Mouse (Mus musculus): ENCODE results near the gene Mycbp.

The Mycbp gene

DNA sequence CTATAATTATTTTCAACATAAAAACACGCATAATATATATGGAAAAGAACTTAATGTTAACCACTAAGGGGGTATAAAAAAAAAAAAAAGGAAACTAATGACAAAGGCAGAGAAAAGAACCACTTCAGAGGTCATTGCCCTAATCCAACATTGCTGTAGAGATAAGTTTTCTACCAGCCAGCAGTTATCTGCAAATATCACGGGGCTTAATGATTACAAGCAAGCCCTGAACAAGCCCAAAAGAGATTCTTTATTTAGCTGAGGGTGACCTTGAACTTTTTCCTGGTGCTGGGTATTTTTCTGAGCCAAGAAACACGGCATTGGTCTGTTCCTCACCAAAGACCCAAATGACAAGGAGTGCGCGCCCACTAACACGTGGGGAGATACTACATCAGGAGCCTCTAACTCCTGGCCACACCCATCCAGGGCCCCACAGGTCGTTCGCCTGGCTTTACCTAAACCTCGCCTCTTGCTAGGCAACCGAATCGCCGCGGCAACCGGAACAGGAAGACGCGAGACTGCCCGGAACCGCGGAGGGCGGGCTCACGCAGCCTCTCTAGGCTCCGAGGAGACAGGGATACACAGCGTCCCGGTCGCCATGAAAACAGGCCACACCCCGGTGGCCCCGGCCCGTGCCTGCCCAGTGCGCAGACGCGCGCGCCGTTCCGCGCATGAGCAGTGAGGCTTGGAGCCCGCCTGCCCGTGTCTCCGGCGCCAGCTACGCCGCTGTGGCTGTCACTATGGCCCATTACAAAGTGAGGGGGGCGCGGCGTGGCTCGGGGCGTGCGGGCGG lies at the start of gene Mycbp:
Mycbp (plus strand) TSS at position 500 of the 793 bp plus-strand sequence.
- DNase-seq (ENCODE audit: low spot score in 2 of 2): peak; percentile 99

DNA sequence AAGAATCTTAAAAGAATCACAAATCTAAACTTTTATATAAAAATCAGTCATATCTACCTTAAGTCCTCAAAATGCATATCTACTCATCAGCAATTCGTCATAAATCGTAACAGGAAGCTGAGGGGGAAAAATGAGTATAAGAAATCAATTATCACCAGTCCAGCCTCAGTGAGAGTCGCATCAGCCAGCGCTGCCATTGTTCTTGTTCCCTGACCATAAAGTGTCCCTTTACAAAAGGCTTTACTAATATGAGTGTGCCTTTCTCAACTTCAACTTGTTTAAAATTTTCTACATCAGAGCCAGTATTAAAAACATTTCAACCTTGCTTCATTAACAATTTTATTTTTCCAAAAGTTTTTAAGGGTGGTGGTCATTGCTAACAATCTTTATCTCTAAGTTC lies 47.7 kb upstream of the Mycbp start:
- DNase-seq (ENCODE audit: low spot score in 2 of 2): no peak

DNA sequence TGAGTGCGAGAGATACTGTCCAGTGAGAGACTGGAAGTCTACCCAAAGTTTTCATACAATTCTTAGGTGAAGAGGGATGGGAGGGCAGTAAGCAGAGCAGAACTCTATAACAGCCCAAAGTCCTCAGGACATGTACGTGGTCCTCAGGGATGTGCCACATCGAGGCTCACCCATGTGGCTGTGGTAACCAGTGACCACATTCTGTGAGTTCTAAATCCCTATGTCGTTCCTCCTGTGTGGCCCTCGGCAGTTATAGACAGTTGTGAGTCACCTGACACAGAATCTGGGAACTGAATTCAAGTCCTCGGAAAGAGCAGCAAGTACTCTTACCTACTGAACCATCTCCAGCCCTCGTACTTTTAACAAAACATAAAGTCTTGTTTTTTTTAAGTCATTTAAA lies 46.5 kb upstream of the Mycbp start:
- DNase-seq (ENCODE audit: low spot score in 2 of 2): no peak

DNA sequence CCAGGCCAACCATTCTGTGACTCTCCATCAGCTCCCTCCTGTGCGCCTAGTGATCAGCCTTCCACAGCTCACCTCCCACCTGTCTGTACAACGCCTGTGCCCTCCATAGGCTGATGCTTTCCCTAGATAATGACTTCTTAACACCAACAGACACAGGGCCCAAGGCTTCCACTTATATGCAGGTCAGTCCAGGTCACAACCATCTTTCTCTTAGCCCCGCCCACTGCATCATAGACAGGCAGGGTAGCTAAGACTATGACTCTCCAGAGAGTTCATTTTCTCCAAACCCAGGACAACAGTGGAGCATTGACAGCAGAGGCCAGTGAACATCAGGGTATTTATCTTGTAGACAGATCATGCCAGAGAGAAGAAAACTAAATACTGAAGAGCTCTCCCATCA lies 45.3 kb upstream of the Mycbp start, which contains the start of gene 4933427I04Rik:
4933427I04Rik (plus strand) TSS at position 301 of the 400 bp plus-strand sequence.
- DNase-seq (ENCODE audit: low spot score in 2 of 2): no peak

DNA sequence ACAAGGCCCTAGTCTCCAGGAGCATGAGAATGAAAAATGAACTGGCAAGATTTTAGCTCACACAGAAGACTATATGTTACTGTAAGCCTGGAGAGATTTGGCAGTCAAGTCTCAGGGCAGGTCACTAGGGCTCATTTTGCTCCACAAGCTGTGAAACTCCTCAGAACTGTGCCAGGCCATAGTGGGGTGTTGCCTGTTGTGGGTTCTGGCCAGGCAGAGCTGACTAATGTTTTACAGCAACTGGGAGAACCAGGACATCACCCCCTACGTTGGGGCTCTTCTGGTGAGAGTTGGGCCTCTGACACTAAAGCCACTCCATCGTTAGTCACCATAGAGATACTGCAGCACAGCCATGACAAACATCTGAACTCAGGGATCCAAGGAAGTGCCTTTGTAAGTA lies 44.8 kb upstream of the Mycbp start:
- DNase-seq (ENCODE audit: low spot score in 2 of 2): no peak

DNA sequence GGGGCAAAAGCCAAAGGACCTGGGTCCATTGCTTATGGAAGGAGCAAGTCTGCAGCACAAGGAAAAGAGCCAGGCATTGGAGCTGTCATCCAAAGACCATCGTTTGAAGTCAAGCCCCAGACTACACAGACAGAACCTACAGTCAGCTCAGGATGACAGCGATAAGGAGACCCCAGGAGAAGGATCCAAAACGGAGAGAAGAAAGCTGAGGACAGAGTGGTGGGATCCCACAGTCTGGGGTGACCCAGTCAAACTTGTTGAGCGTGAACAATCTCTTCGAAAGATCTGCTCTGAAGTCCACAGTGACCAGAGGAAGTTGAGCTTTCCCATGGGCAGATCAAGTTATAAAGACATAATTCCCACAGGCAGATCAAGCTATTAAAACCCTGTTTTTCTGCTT lies 44.0 kb upstream of the Mycbp start:
- no peak for DNase-seq (ENCODE audit: low spot score in 2 of 2)

DNA sequence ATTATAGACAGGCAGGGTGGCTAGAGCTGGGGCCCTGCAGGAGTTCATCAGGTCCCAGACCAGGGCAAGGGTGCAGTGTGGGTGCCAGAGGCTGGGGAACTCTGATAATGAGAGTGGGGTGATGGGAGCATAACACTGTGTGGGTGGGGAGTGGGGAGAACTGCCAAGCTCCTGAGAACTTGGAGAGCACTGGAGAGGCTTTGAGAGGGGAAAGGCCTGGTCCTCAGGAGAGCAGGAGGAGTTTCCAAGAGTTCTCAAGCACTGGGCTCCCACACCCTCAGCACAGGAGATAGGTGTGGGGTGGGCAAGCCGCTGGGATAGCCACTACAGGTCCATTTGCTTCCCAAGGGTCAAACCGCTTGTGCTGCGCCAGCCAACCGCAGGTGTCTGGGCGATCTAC lies 10.9 kb upstream of the Mycbp start:
- no peak for DNase-seq (ENCODE audit: low spot score in 2 of 2)

DNA sequence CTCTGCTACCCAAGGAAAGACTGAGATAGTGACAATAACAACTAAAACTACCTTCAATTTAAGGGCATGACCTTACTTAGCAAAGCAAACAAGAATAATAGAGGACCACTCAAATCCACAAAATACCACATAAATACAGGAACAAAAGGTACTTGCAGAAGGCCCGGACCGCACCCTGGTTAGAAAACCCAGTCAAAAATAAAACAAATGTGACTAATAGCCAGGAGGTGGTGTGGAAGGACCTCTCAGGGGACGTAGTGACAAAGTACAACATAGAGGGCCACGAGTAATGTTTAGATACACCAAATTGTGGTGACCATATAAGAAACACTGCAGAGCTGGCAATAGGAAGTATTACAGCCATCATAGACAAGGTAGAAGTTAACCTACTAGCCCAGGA lies 10.3 kb upstream of the Mycbp start:
- no peak for DNase-seq (ENCODE audit: low spot score in 2 of 2)

DNA sequence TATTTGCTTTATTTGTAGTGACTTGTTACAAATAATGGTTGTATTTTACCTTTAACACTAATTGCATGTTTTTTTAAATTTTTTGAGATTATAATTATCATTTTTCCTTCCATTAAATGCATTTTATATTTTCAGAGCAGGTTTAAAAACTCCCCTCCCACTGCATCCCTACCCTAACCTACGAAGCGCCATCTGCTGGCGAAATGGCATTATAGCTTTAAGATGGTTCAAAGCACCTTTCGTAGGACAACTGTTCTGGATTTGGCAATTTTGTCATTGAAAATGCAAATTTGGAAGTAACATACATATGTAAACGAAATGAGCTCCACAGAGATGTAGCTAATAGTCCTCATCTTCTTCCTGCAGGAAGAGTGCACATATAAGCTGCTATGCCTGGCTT lies 5.9 kb upstream of the Mycbp start:
- DNase-seq (ENCODE audit: low spot score in 2 of 2): peak; percentile 28 to 41

DNA sequence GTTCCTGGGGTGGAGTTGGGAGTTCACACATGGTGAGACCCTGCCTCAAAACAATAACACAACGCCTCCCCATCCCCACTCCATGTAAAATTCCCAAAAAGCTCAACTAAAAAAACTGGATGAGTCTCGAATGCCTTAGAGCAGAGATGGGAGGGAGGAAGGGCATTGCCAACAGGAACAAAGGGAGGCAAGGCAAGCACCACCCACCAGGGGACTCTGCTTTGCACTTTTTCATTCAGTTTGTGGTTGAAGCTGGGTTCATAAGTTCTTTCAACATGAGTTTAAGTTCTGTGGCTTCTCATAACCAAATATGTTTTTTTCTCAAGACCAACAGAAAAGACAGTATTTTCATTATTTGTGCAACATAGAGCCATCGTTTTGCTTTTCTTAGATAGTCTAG lies 1.2 kb upstream of the Mycbp start:
- no peak for DNase-seq (ENCODE audit: low spot score in 2 of 2)

DNA sequence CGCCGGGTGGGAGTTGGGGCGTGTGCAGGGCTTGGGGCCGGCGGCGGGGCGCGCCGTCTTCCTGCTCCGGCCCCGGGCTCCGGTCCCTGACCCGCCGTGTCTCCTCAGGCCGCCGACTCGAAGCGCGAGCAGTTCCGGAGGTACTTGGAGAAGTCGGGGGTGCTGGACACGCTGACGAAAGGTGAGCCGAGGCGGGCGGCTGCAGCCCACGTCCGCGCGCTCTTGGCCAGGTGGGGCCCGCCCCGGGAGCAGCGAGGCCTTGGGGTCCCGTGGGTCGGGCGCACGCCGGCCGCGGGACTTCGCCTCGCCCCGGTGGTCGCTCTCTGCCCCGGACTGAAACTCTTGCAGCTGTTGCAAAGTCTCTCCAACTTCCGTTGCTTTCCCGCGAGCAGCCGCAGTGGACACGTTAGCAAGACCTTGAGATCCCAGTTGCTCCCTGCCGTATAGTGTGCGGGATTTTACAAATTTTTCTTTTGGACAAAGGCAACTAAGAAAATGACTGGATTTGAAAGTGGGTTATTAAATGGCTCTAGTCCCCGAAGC lies 565 bp downstream of the Mycbp start:
- no peak for DNase-seq (ENCODE audit: low spot score in 2 of 2)

DNA sequence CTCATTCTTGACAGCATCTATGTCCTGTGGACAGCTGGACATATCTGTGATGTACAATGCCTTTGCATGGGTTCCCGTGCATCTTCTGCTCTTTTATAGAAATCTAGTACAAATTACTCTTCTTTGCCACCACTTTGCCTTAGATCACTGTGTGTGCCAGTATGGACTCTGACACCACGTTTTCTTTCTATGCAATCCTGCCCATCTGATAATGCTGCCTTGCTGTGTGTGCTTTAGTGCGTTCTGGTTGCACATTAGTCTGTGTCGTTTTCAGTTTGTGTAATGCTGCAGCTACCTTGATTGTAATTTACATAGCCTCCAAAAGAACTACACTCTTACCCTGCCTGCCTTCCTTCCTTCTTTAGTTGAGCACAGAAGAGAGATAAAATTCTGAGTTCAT lies 6.9 kb downstream of the Mycbp start:
- DNase-seq (ENCODE audit: low spot score in 2 of 2): no peak

DNA sequence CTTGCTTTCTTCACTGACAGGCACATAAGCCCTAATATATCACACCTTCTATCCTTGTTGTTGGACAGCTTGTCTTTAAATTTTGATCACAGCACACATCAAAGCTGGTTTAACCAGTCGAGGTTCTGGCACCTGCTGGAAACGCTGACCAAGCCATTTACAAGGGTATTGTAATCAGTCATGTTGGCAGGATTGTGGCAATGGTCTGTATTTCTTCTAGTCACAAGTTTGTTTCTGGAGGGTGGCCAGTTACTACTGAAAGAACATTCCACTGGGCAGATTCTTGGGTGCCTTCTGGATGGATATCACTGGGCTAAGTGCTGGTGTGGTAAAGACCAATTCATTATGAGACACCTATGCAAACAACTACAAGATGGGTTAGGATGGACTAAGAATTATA lies 7.8 kb downstream of the Mycbp start:
- DNase-seq (ENCODE audit: low spot score in 2 of 2): no peak

DNA sequence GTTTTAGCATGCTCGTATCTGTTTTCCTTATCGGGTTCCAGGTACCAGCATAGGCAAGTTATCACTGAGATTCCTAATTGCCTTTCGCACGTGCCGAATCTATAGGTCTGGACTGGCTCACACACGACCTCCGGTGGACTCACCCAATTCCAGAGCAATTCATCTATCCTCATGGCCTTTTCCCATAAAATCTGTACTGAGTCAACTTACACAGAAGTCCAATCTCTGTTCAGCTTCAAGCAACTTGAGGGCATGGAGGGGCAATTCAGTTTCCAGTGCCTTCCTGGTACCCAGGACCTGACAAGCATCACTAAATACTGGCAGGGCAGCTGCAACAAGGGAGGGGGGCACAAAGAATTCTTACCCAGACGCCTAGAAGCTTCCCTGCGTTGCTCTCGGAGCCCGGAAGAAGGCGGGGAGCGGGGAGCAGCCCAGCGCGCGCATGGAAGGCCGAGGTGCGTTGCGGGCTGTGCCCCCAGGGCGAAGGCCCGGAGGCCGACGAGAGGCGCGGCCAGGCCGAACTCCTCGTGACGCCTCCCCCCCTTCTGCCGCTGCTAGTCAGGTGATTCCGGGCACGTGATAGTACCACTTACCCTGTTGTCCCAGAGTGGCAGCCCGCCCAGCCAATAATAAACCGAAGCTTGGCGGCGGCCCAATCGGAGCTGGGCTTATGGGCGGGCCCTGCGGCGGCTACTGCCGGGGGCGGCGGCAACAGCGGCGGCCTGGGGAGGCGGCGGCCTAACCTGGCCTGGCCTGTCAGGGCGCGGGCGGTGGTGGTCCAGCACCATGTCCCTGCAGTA lies 12.3 kb downstream of the Mycbp start, which contains the start of gene Rragc:
Rragc (plus strand) TSS at position 699 of the 800 bp plus-strand sequence.
- peak; percentile 100 for DNase-seq (ENCODE audit: low spot score in 2 of 2)

DNA sequence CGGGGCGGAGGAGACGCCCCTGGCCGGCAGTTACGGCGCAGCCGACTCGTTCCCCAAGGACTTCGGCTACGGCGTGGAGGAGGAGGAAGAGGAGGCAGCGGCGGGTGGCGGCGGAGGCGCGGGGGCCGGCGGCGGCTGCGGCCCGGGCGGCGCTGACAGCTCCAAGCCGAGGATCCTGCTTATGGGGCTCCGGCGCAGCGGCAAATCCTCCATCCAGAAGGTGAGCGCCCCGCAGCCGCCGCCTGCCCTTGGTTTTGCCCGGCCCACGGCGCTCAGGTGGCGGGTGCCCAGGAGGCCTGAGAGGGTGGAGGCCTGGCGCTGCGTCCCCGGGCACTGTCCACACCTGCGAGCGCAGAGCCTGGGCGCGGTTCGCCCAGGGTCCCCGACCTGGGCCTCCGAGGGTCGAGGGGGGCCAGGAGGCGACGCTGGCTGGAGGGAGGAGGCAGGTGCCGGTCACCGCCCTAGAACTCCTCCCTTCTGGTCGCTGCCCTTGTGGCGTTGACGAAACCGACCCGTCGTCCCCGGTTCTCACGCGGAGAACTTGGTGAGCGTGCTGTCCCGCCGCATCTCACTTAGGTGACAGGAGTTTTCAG lies 13.0 kb downstream of the Mycbp start, which contains the start of gene 4930535I16Rik:
4930535I16Rik (minus strand) TSS at position 475 of the 593 bp plus-strand sequence.
- DNase-seq (ENCODE audit: low spot score in 2 of 2): no peak

DNA sequence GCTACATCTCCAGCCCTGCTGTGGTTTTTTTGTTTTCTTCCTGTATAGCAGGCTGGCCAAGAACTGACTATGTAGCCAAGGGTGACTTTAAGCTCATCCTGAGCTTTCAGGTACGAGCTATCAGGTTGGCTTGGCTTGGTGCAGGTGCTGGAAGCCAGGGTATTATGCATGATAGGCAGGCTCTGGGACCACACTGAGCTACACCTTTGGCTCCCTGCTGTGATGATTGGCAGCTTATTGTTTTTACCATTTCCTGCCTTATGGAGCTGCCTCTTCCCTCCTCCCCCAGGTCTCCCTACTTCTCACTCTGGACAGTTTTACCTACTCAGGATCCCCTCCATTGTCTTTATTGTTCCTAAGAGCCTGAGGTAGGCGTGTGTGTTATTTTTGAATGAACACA lies 14.2 kb downstream of the Mycbp start:
- no peak for DNase-seq (ENCODE audit: low spot score in 2 of 2)

DNA sequence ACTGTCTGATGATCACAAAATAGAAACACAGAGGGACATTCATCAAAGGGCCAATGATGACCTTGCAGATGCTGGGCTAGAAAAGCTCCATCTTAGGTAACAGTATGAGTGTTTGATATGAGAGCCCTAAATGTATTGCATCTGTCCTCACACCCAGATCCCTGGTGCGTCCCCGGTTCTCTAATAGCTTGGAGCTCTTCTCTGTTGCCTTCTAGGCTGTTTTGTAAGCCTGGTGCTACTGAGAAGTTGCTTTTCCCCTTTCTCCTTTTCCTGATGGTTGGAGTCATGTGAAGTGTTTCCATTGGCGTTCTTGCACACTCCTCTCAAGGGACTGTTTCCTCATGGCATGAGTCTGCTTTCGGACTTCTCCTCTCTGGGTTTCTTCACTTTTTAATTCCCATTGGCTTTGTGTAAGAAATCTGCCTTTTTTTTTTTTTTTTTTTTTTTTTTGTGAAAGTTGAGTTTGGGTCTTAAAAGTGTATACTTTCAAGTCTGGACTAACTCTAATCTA lies 16.5 kb downstream of the Mycbp start:
- DNase-seq (ENCODE audit: low spot score in 2 of 2): no peak

DNA sequence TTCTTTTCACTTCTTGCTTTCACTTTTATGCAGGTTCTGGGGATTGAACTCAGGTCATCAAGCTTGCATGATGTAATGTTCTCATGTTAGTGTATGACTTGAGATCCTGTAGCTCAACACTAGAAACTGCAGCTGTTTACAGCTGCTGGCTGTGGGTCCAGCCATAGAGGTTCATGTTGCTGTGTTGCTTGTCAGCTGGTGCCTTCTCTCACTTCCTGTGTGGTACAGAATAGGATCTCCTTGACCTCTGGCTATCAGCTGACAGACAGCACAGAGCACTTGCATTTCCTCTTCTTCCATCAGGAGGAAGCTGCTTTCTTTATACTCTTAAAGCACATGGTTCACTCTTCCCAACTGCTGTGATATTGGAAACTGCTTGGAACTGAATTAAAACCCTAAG lies 23.3 kb downstream of the Mycbp start:
- no peak for DNase-seq (ENCODE audit: low spot score in 2 of 2)

DNA sequence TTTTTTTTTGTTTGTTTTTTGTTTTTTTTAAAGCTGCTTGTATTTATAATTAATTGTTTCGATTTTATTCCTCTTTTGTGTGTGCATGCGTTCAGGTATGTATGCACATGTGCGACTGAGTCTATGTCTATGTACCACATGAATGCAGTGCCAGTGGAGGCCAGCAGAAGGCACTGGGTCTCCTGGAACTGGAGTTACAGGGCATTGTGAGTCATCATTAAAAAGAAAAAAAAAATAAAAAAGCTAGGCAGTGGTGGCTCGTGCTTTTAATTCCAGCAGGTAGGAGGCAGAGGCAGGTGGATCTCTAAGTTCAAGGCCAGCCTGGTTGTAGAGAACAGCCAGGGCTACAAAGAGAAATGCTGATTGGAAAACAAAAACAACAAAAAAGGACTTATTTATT lies 25.4 kb downstream of the Mycbp start:
- DNase-seq (ENCODE audit: low spot score in 2 of 2): no peak

DNA sequence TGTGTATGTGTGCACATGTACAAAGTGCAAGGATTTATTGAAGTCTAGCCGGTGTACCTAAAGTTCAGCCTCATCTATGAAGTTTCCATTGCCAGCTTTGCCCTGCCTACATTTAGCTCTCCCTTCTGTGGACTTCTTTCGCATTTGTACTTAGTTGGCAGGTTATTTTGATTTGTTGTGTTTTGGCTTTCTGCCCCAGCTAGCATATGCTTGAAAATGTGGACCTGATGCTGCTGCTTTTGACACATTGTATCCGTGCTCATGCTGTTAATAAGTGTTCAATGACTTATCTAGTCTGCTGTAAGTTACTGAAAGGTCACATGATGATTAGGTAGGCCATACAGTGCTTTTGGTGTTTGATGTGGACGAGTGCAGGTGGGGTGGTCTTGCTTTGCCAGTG lies 29.7 kb downstream of the Mycbp start:
- DNase-seq (ENCODE audit: low spot score in 2 of 2): no peak

DNA sequence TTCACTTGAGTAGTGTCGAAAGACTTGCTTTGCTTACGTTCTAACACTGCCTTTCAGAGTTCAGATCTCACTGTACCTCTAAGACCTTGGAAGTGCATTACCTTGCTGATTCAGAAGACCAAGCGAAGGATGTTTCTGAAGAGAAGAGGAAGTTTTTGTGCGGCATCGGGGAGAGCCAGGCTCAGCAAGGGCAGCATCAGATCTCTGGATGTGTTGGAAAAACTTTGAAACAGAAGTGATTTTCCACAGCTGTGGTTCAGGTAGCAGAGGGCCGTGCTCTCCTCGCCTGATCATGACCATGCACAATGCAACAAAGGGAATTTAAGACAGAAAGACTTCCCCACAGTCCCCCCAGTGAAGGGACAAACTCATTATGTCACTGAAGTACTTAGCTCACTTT lies 31.4 kb downstream of the Mycbp start:
- no peak for DNase-seq (ENCODE audit: low spot score in 2 of 2)

DNA sequence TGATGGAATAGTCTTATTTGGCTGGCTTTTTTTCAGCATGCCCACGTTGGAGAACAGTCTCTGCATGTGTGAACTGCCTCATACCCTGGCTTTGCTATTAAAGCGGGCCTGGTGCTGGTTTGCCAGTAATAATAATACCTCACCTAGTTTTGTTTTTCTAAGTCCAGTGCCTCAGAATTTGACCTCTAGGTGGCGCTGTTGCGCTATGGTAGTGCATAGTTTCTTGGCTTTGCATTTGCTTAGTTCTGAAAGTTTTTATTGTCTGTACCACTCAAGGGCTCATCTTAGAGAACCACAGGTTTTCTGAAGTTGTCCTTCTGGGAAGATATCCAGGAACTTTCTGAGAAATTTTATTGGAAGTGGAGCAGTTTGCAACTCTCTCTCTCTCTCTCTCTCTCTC lies 35.2 kb downstream of the Mycbp start:
- peak; percentile 82 to 86 for DNase-seq (ENCODE audit: low spot score in 2 of 2)

Measured in frontal cortex, postnatal 36 days (tissue).